Mouse (Mus musculus): ENCODE measurements around the gene Mia3.

DNA sequence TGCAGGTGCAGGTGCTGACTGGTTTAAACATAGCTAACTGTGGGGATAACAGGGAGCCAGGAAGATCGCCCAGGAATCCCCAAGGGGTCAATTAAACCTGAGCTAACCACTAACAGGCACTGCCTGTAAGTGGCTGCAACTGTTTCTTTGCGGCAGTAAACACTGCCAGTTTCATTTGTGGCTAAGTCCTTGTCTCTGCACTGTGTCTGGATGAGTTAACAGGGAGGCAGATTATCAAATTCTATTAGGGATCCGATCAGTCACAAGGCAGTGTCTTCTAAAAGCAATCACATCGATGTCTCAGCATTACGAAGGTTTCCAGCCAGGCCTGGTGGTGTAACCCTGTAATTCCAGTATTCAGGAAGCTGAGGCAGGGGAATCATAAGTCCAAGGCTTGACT is 3.0 kb downstream of the Mia3 start:
- TF ChIP-seq POLR2A (IDR thresholded peaks at IDR 0.05; ENCODE audit: borderline replicate concordance, extremely low read depth, low read depth, low read length) (no peak), CTCF (IDR thresholded peaks at IDR 0.05; ENCODE audit: insufficient read depth, low read length) (no peak)
